In genomic region chr9:44067241-44067959, GRCm38 (mm10) we compare ENCODE assay signal across 7 mouse cellular contexts. TPM values are rescaled to one million over a fixed set of nuclear protein-coding genes. Genes with fewer than 3 reads are reported as not detected.
DNase-seq lines count a peak whose midpoint lies in the region; ATAC-seq and TF ChIP-seq lines count a peak whose summit lies in the region.

No protein-coding gene starts in this region.

- H3K4me1 ChIP-seq in liver, adult 2 months (ENCODE audit: control insufficient read depth, insufficient read depth, low read length): no peaks in the 10 kb centered on the region
- H3K4me1 ChIP-seq in bone marrow macrophage, adult 2 months (ENCODE audit: control insufficient read depth, insufficient read depth, low read length): peaks cover 4% of the 10 kb centered on the region; the same call in 1 of the 2 replicates
- peaks cover 23% of the 10 kb centered on the region for H3K4me1 ChIP-seq in midbrain, embryonic 11.5 days (ENCODE audit: control insufficient read depth, insufficient read depth, low read length)

- peak overlapping the region; percentile 84 for H3K4me3 ChIP-seq in liver, adult 2 months (ENCODE audit: insufficient read depth, low read depth, low read length)
- H3K4me3 ChIP-seq in bone marrow macrophage, adult 2 months (ENCODE audit: insufficient read depth, low read length): peak overlapping the region; percentile 62
- peak overlapping the region; percentile 37 for H3K4me3 ChIP-seq in midbrain, embryonic 11.5 days (ENCODE audit: low read depth, low read length)

- no peaks in the 10 kb centered on the region for H3K9me3 ChIP-seq in midbrain, embryonic 11.5 days (ENCODE audit: control insufficient read depth, low read length)

- H3K36me3 ChIP-seq in liver, adult 2 months (ENCODE audit: control insufficient read depth, insufficient read depth, low read length): no peaks in the 10 kb centered on the region
- H3K36me3 ChIP-seq in midbrain, embryonic 11.5 days (ENCODE audit: control insufficient read depth, insufficient read depth, low read length): no peaks in the 10 kb centered on the region

- DNase-seq in liver, adult 2 months (ENCODE audit: extremely low read depth, low read depth, low spot score): peak; percentile 45
- no peak for DNase-seq in liver
- peak; percentile 85 for DNase-seq in midbrain, embryonic 11.5 days (ENCODE audit: low spot score, missing footprints)
- no peak for DNase-seq in right cerebral cortex, postnatal 25 days
- DNase-seq in spleen, adult 18-20 months: no peak

- TF ChIP-seq CTCF in liver, adult 2 months (IDR thresholded peaks at IDR 0.05; ENCODE audit: low read depth, low read length): no peak
- TF ChIP-seq CTCF in bone marrow macrophage, adult 2 months (IDR thresholded peaks at IDR 0.05; ENCODE audit: low read depth, low read length): no peak

- H3K27me3 ChIP-seq in liver, adult 2 months (ENCODE audit: control insufficient read depth, insufficient read depth, low read length): no peaks in the 10 kb centered on the region
- H3K27me3 ChIP-seq in midbrain, embryonic 11.5 days (ENCODE audit: control insufficient read depth, insufficient read depth, low read length): no peaks in the 10 kb centered on the region

- H3K79me2 ChIP-seq in liver, adult 2 months (ENCODE audit: control insufficient read depth, insufficient read depth, low read length): no peaks in the 10 kb centered on the region

- H3K27ac ChIP-seq in liver, adult 2 months (replicated peaks; ENCODE audit: insufficient read depth, low read depth, low read length): peak overlapping the region; percentile 56
- no peak overlapping the region for H3K27ac ChIP-seq in bone marrow macrophage, adult 2 months (ENCODE audit: insufficient read depth, low read depth, low read length)
- no peak overlapping the region for H3K27ac ChIP-seq in midbrain, embryonic 11.5 days (ENCODE audit: low read depth, low read length)

- peak overlapping the region; percentile 74 for H3K4me2 ChIP-seq in midbrain, embryonic 11.5 days

- WGBS in liver, adult 2 months: 8% methylated on average over 15 of the region's 15 CpGs
- WGBS in midbrain, embryonic 11.5 days: 13% methylated on average over 15 of the region's 15 CpGs

- peak; percentile 28 to 35; a peak in 1 of 4 replicates for ATAC-seq in hematopoietic stem cell, adult 5-6 weeks (replicated peaks in 1 of 2; ENCODE audit: insufficient read depth in 1 of 2, low FRiP score in 2 of 2, low TSS enrichment in 1 of 2, low read depth in 1 of 2, poor library complexity in 2 of 2, severe bottlenecking in 2 of 2)
- no peak; the same call in 1 of the 2 replicates for ATAC-seq in midbrain, embryonic 11.5 days (ENCODE audit: low FRiP score)

- peak overlapping the region; percentile 87 for H3K9ac ChIP-seq in liver, adult 2 months (ENCODE audit: low read depth, low read length)
- H3K9ac ChIP-seq in midbrain, embryonic 11.5 days (ENCODE audit: low read length): peak overlapping the region; percentile 49

- TF ChIP-seq POLR2A in liver, adult 2 months (IDR thresholded peaks at IDR 0.05; ENCODE audit: extremely low read depth, insufficient read depth, low read length): no peak
- no peak for TF ChIP-seq POLR2A in bone marrow macrophage, adult 2 months (IDR thresholded peaks at IDR 0.05; ENCODE audit: borderline replicate concordance, low read depth, low read length)

RNA-seq across cellular contexts. Expression of gene Usp2, which starts 0.6 kb away (rescaled TPM):
- total RNA-seq in liver, adult 2 months (2014; rRNA removed): 9.9 and 13.6 TPM in 2 replicates
- 1.6 and 3.1 TPM in 2 replicates for polyA plus RNA-seq in liver, adult 2 months (2012; rRNA removed)
- 3.2 and 4.3 TPM in 2 replicates for polyA plus RNA-seq in bone marrow macrophage, adult 2 months (2012; ENCODE audit: insufficient read depth, insufficient read length, missing spikeins)
- 2.0 and 3.0 TPM in 2 replicates for total RNA-seq in hematopoietic stem cell, adult 5-6 weeks (2017)
- polyA plus RNA-seq in midbrain, embryonic 11.5 days (2014; fragmentation: Nextera tagmentation; extraction: Ambion mirVana): 7.3 and 9.7 TPM in 2 replicates

RNA-seq across cellular contexts. Expression of gene Thy1, which starts 24.2 kb away (rescaled TPM):
- 0.46 and 0.87 TPM in 2 replicates for total RNA-seq in liver, adult 2 months (2014; rRNA removed)
- 3.2 and 4.5 TPM in 2 replicates for polyA plus RNA-seq in liver, adult 2 months (2012; rRNA removed)
- 0.58 TPM in 1 of 2 replicates, not detected in the other for polyA plus RNA-seq in bone marrow macrophage, adult 2 months (2012; ENCODE audit: insufficient read depth, insufficient read length, missing spikeins)
- total RNA-seq in hematopoietic stem cell, adult 5-6 weeks (2017): 2.0 and 5.8 TPM in 2 replicates
- polyA plus RNA-seq in midbrain, embryonic 11.5 days (2014; fragmentation: Nextera tagmentation; extraction: Ambion mirVana): not detected in 2 replicates

RNA-seq across cellular contexts. Expression of gene Mfrp, which starts 34.1 kb away (rescaled TPM):
- under 0.01 TPM in 1 of 2 replicates, not detected in the other for total RNA-seq in liver, adult 2 months (2014; rRNA removed)
- not detected in 2 replicates for polyA plus RNA-seq in liver, adult 2 months (2012; rRNA removed)
- not detected in 2 replicates for polyA plus RNA-seq in bone marrow macrophage, adult 2 months (2012; ENCODE audit: insufficient read depth, insufficient read length, missing spikeins)
- total RNA-seq in hematopoietic stem cell, adult 5-6 weeks (2017): not detected in 2 replicates
- polyA plus RNA-seq in midbrain, embryonic 11.5 days (2014; fragmentation: Nextera tagmentation; extraction: Ambion mirVana): not detected in 2 replicates

RNA-seq across cellular contexts. Expression of gene C1qtnf5, which starts 39.6 kb away (rescaled TPM):
- 2.7 and 3.0 TPM in 2 replicates for total RNA-seq in liver, adult 2 months (2014; rRNA removed)
- 5.6 and 5.7 TPM in 2 replicates for polyA plus RNA-seq in liver, adult 2 months (2012; rRNA removed)
- not detected in 2 replicates for polyA plus RNA-seq in bone marrow macrophage, adult 2 months (2012; ENCODE audit: insufficient read depth, insufficient read length, missing spikeins)
- total RNA-seq in hematopoietic stem cell, adult 5-6 weeks (2017): not detected in 2 replicates
- 0.85 and 0.99 TPM in 2 replicates for polyA plus RNA-seq in midbrain, embryonic 11.5 days (2014; fragmentation: Nextera tagmentation; extraction: Ambion mirVana)

RNA-seq across cellular contexts. Expression of gene Gm49380, which starts 45.9 kb away (rescaled TPM):
- 0.09 TPM in 1 of 2 replicates, not detected in the other for total RNA-seq in liver, adult 2 months (2014; rRNA removed)
- not detected in 2 replicates for polyA plus RNA-seq in liver, adult 2 months (2012; rRNA removed)
- not detected in 2 replicates for polyA plus RNA-seq in bone marrow macrophage, adult 2 months (2012; ENCODE audit: insufficient read depth, insufficient read length, missing spikeins)
- total RNA-seq in hematopoietic stem cell, adult 5-6 weeks (2017): not detected in 2 replicates
- polyA plus RNA-seq in midbrain, embryonic 11.5 days (2014; fragmentation: Nextera tagmentation; extraction: Ambion mirVana): 0.23 and 0.36 TPM in 2 replicates

Comparison
In these comparisons a context has a peak if more than half of its experiments do, and no peak if none do; other contexts are left out.
1. DNase-seq: peak in liver, adult 2 months (single experiment) and midbrain, embryonic 11.5 days (single experiment); none in liver (single experiment), right cerebral cortex, postnatal 25 days (single experiment) and spleen, adult 18-20 months (0 of 2).
2. Peak in every context shown above with its lines, with median percentiles within 50 percentile points of each other: H3K4me3 ChIP-seq.